Mouse (Mus musculus) ZHBTc4 (cell line): ENCODE measurements around the gene Gm39115.

ENCODE experiments used
- DNase-seq: peaks from one replicate; pipeline ENCODE4 v3.0.0-alpha.2; 2011; ENCODE audit warnings: low read depth, low spot score

The Gm39115 gene

DNA sequence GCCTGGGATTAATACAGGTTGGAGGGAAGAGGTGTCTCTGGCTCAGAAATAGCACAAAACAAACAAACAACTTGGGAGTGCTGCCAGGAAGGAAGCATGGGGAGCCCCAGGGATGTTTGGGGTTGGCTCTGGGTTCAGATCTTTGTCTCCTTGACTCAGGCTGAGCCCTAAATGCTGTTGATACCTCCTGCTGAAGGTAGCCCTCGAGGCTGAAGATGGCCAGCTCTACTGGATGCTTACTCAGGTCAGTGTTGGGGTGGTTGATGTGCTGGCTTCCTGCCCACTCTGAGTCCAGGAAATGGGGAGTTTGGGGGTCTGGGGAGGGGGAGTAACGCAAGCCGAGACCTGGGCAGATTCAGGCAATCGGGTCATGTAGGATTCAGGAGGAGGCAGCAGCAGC, 39.1 kb downstream of the Gm39115 start:
- no peak for DNase-seq

DNA sequence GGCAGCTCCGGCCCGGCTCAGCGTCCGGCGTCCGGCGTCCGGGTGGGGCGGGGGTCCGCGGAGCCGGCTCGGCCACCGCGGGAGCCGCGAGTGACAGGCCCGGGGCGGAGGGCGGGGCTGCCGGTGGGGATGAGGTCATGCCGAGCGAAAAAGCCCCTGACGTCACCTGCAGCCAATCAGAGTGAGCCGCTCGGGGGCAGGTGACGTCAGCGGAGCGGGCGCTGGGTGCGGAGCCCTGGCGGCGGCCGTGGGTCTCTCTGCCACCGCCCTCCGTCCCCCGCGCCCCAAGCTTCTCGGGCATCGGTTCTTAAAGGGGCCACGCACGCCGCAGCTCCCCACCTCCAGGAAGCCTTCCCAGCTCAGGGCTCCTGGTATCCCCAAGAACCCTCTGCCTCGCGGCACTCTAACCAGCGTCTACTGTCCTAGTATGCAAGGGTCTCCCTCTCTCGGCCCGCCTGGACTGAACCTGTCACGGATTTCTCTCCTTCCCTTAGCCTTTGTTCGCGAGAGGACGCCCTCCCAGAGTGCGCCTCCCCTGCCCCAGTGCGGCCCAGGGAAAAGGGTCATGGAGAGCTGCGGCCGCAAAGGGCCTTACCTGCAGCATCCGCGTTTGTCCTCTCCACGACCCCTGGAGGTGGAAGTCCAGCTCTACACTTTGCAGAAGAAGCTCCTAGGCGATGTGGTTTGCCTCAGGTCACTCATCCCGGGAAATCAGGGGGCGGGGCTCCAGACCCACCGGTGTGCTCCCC, 40.5 kb downstream of the Gm39115 start, which contains the start of gene Dusp8:
Dusp8 (minus strand) TSS at position 661 of the 749 bp plus-strand sequence.
- DNase-seq = peak; percentile 92

DNA sequence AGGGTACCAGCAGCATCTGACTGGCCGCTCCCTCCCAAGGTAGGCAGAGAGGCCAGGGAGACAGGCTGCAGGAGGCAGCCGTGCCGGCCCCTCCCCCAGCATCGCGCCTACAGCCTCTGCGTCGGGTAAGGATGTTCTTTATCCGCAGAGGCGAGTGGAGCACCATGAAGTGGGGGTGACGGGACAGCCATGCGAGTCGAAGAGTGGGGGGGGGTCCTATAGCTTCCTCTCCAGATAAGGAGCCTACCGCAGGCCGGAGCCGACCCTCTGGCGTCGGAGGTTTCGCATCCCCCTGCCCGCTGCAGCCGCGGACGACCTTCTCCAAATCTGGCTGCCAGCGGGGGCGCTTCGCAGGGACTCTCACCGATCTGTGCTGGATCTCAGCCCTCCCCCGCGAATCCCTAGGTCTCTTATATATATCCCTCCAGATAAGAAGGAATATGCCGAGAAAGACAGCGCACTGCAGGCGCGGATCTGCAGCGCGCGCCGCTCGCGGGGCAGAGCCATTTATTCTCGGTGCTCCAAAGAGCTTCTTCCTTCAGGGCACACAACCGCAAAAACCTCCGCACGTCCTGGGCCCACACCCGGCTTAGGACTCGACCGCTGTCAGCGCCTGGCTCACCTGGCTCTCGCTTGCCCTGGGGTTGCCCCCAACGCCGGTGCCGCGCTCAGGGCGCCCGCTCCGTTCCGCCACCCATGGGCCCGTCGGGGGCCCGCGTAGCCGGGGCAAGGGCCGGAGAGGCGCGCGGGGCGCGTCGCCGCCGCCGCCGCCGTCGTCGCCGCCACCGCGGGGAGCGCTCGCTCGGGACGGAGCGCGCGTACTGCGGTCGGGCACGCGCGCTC, 41.3 kb downstream of the Gm39115 start:
- DNase-seq = peak; percentile 65

DNA sequence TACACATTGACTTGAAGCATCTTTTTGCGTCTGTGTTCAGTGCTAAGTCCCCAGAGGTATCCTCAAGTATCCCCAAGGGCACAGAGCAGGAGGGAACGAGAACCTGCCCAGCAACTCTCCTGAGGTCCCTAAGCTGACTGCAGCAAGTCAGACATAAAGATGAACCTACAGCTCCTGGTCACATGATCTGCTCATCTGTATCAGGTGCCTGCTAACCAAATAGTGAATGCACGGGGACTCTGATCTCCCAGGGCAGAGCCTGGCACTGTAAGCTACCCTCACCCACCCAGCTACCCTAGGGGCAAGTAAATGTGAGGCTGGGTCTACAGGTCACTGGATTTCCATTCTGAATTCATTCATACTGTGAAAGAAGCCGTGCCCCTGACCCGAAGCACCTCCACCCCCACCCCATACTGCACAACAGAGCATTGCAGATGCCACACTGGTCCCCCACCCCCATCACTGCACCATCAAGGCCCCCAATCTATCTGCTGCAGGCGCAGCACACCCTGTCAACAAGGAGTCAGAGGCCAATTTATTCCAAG, 42.1 kb downstream of the Gm39115 start:
- DNase-seq = no peak

DNA sequence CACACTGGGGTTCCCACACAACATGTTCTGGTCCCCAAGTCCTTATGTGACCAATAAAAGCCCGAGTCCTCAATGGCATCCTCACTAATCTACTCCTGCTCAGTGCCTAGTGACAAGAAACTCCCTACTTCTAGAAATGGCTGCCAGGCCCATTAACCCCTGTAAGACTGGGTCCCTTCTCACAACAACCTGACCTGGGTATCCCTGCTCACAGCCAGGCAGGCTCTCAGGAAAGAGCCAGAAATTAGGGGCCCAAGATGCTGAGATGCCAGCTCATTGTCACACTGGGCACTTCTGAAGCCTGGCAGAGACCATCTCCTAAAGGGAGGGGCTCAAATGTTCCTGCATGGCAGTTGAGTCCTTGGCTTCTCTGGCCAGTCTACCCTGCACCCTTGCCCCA, 42.8 kb downstream of the Gm39115 start:
- DNase-seq = no peak

DNA sequence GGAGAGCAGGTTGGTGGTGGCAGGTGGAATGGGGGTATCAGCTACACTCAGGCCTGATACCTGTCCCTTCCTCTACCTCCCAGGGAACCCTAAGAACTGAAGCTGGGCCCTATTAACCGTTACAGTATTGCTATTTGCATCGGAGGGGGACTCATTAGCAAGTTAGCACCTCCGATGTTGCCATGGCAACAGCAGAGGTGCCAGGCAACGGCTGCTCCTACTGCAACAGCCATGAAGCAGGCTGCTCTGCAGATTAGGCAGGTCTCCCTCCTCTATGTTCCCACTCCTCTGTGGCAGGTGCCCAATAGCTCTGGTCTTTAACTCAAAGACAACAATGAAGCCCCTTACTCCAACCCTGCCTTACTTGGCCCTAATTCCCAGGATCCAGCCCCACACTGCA, 44.0 kb downstream of the Gm39115 start:
- peak; percentile 53 for DNase-seq

DNA sequence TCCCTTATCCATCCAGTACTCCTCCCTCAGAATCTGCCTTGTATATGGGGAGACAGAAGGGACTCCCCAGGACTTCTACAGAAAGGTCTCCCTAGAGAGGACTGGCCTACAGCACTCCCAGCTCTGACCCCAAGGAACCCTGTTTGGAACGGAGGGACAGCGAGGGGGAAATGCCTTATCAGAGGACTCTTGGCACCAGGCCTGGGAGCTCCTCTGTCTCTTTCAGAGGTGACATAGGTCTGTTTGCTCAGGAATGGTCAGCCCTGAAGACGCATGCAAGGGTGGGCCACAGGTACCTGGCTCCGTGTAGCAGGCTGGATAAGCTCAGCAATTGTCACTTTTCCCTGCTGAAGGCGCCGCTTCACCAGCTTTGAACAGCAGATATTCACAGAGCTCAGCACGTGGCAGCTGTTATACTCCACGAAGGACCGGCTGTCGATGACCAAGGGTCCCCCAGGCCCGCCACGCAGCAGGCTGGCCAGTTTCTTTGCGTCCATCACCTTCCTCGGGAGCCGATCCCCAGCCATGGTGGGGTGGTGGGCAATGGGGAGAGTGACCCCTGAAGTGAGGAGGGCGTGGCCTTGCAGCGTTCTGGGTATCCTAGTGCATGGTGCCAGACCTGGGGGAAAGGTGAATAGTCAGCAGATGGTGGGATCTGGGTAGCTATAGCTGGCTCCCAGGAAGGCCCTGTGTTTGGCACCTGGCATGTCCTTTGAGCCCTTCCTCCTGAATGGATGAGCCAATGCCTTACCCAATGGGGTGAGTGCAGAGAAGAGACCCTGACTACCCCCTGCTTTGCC, 46.0 kb downstream of the Gm39115 start:
- no peak for DNase-seq

DNA sequence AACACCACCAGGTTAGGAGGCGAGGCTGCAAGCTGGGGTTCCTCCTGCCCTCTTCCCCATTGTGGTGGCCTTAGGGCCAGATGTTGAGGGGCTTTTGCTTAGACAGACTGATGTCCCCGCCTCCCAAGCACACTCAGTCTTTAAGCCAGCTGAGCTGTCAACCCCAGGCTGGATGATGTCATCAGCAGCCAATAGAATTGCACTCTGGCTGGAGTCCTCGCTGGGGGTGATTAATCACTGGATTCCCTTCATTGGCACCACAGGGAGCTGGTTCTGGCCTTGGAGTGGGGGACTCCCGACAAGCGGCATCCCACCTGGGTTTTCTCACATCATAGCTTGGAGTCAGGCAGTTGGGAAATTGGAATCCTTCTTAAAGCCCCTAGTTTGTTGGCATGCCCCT, 46.9 kb downstream of the Gm39115 start:
- no peak for DNase-seq

DNA sequence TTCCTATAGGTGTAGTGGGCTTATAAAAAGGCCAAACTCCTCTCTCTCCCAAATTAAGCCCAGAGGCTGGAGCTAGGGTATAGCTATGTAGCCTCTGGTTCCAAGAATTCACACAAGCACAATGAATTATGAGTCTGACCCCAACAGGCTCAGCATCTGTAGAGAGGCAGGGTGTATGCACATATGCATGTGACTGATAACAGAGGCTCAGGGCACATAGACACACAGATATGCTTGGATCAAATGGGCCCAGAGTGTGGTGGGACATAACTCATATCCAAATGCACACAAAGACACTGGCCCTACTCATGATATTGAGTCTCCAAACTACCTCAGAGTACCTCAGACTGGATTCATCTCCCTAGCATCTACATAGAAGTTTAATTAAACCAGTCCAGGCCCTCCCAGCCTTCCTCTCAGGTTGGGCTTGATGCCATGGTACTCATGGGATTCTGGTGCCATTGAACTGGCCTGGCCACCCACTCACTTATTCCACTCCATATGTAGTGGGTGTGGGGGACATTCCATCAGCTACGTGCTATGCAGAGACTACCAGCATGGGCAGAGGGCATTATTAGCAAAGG, 48.7 kb downstream of the Gm39115 start:
- no peak for DNase-seq

DNA sequence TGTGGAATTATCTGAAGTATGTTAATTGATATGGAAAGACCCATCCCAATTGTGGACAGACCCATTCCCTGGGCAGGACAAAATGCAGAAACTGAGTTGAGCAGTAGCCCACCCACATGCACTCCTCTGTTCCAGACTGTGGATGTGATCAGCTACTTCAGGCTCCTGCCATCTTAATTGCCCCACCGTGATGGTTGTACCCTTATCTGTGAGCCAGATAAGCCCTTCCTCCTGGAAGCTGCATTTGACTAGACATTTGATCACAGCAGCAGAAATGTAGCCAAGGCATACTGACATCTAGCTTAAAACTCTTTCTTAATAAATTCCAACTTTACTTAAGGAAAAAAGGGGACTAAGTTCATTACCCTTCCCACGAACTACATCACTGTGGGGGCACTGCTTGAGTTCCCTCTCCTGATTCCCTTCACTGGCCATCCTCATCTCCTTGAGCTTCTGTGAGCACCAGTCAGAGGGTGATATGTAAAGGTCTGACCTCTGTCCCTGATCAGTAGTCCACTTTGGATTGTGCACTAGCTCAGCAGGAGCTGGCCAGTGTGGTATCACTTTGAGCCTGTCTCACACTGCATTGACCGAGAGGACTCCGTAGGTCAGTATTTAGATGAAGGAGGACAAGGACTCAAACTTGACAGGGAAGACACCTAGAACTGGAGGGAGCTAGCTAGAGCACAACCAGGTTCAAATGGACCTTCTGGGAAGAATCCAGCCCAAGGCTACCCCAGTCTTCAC, 49.5 kb downstream of the Gm39115 start:
- DNase-seq = no peak
